Mouse (Mus musculus) gastrocnemius, adult 2 months (tissue): ENCODE data around the gene Wwox. TPM values are rescaled to one million over a fixed set of nuclear protein-coding genes. Genes with fewer than 3 reads are reported as not detected.

Source experiments
- DNase-seq: peaks from one replicate; pipeline ENCODE4 v3.0.0; 2022
- H3K27ac ChIP-seq: fragments of 200-600 bp; 2 replicates; pipeline ENCODE4 v1.8.1; 2022; ENCODE audit warnings: mild to moderate bottlenecking
- H3K4me3 ChIP-seq: fragments of 200-600 bp; 2 replicates; pipeline ENCODE4 v1.8.1; 2022; ENCODE audit warnings: mild to moderate bottlenecking, moderate library complexity
- CTCF ChIP-seq: fragments of 200-600 bp; IDR thresholded peaks from 2 replicates; pipeline ENCODE4 v1.8.1; 2022; ENCODE audit warnings: antibody characterized with exemption, mild to moderate bottlenecking, moderate library complexity
- intact Hi-C: fragments of 180-260 bp; cut with DNase I; formaldehyde crosslinking; loops from one replicate; pipeline ENCODE4 v1.15.1; 2025
- total RNA-seq, 2 experiments: library from RNA; stranded (reverse); gene quantifications; 2 replicates each; pipeline ENCODE4 v1.2.3; 2021

Wwox gene
- total RNA-seq, 2 experiments from 2014 or later, result 5.9 to 9.0 TPM

- H3K27ac ChIP-seq, result peak overlapping the region; percentile 77; the same call in 1 of the 2 replicates
These were observed 334.3 kb downstream of the Wwox start for GRCm38 (mm10) chr8:114773461-114774414.

DNA sequence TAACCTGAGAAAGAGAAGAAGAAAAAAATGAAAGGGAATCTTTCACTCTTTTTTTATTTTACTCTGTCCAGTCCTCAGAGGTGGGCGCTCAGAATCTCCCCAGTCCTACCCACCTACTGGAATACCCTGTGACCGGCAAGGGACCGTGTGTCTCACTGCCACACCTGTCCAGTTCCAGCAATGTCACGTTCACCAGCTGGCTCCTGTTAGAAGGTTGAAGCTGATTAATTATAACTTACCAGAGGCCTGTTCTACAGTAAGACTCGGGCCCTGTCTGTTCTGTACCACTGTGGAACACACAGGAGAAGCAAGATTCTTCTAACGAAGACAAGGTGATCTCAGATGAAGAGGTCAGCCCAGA is 334.9 kb downstream of the Wwox start:
- no peak for TF ChIP-seq CTCF
- intact Hi-C loops, result loop anchor here (10.0 kb wide), 1 partner anchor 320 kb away; no protein-coding TSS in a partner anchor
- Histone ChIP-seq H3K4me3 (peak overlapping the region; percentile 63), H3K27ac (peak overlapping the region; percentile 77; the same call in 1 of the 2 replicates)
- no peak for DNase-seq

More at GRCm38 (mm10) chr8:114773461-114774414, 334.3 kb downstream of the Wwox start:
- intact Hi-C loops, result loop anchor here (2.0 to 10.0 kb wide), 2 partner anchors 319 to 935 kb away; no protein-coding TSS in a partner anchor
- peak; percentile 81 for DNase-seq
- TF ChIP-seq CTCF, result no peak
- H3K4me3 ChIP-seq, result peak overlapping the region; percentile 63

GRCm38 (mm10) chr8:114775543-114775942 is 336.1 kb downstream of the Wwox start:
- no peak overlapping the region for H3K4me3 ChIP-seq
- intact Hi-C loops, result loop anchor here (10.0 kb wide), 1 partner anchor 321 kb away; no protein-coding TSS in a partner anchor
- no peak for TF ChIP-seq CTCF
- DNase-seq, result peak; percentile 65
- no peak overlapping the region for H3K27ac ChIP-seq

- Histone ChIP-seq H3K27ac (no peak overlapping the region), H3K4me3 (no peak overlapping the region)
- intact Hi-C loops, result loop anchor here (10.0 kb wide), 1 partner anchor 322 kb away; no protein-coding TSS in a partner anchor
- DNase-seq, result no peak
- no peak for TF ChIP-seq CTCF
These were observed 337.2 kb downstream of the Wwox start for GRCm38 (mm10) chr8:114776696-114777095.

DNA sequence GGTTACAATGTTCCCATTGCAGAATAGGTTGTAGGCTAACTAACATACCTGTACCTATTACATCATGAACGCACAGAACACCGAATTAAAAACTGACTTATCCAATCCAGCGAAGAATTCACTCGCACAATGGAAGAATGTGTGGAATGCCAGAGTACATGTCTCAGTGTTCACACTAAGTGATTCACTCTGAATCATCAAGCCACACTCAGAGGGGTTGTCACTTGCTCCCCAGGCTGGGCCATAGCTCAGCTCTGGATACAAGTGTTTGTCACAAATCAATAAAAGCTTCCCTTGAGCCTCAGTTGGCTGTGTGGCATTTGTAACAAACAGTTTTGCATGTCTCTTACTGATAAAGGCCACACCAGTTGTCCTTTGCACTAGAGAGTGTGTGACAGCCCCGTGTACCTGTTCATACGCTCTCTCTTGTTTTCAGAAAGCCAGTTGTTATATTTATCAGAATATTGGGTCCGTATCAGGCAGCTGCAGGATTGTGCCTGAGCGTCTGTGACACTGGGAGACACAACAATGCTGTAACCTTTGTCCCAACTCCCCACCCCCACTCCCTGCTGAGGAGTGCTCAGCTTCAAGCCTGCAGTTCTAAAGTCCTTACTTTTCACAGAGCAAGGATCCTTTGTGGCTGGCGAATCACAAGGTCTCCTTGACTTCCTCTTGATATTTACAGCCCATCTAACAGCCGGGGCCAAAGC is 338.0 kb downstream of the Wwox start:
- TF ChIP-seq CTCF, result no peak
- no peak for DNase-seq
- intact Hi-C loops, result loop anchor here (10.0 kb wide), 1 partner anchor 323 kb away; no protein-coding TSS in a partner anchor
- no peak overlapping the region for H3K27ac ChIP-seq
- H3K4me3 ChIP-seq, result no peak overlapping the region

DNA sequence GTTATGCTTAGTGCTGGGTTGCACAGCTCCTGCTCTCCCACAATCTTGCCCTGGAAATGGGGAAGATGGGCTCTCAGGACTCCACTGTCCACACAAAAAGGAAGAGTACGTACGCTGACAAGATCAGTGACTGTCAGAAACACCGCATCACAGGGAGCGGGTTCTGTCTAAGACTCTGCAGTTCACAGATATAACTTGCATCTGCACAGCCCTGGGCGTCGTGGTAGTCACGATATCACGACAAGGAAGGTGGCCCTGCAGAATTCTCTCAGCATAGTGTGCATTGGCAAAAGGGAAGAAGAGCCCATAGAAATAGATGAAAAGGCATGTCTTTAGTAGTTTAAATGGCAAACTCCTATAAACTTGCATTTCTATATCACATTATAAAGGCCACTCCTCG is 339.5 kb downstream of the Wwox start:
- Histone ChIP-seq H3K27ac (no peak overlapping the region), H3K4me3 (no peak overlapping the region)
- intact Hi-C loops, result loop anchor here (10.0 kb wide), 1 partner anchor 324 kb away; no protein-coding TSS in a partner anchor
- TF ChIP-seq CTCF, result no peak
- no peak for DNase-seq

- no peak overlapping the region for H3K4me3 ChIP-seq
- TF ChIP-seq CTCF, result no peak
- no peak overlapping the region for H3K27ac ChIP-seq
- DNase-seq, result no peak
- intact Hi-C loops, result no loop called here
These were observed 343.9 kb downstream of the Wwox start for GRCm38 (mm10) chr8:114783321-114783720.

DNA sequence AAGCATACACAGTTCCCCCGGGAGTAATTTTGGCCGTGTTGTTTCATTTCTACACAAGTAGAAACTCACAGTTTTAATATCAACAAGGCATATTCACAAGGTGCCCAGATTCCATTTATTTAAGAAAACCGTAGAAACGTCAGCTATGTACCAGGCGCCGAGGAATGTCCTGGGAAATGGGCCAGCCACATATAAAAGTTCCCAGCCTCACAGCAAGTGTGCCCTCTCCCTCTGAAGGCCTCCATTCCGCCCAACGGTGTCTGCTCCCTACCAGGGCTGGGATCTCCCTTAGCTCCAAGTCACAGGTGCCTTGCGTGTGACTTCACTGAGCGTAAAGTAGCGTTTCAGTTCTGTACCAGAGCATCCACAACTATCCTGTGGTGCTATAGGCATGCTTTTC is 346.4 kb downstream of the Wwox start:
- intact Hi-C loops, result no loop called here
- no peak for DNase-seq
- no peak overlapping the region for H3K27ac ChIP-seq
- H3K4me3 ChIP-seq, result no peak overlapping the region
- no peak for TF ChIP-seq CTCF

DNA sequence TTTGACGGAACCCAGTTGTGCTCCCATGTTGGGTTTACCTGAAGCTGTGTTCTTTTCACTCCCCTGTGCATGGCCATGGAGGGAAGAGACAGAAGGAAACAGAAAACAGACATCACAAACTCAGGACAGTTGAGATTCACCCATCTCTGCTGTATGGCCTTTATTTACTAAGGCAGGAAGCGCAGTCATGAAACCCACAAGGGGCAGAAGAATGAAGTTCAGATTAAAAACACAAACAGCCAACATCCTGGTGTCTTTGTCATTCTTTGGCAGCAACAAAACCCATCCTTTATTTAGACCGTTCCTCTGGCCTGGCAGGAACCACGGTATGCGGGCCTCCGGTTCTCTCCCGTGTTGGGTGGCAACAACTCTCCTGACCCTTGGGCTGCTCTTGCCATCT is 350.2 kb downstream of the Wwox start:
- TF ChIP-seq CTCF, result no peak
- intact Hi-C loops, result no loop called here
- Histone ChIP-seq H3K27ac (no peak overlapping the region), H3K4me3 (no peak overlapping the region)
- no peak for DNase-seq

- intact Hi-C loops, result no loop called here
- no peak for DNase-seq
- Histone ChIP-seq H3K4me3 (no peak overlapping the region), H3K27ac (no peak overlapping the region)
- TF ChIP-seq CTCF, result no peak
These were observed 351.3 kb downstream of the Wwox start for GRCm38 (mm10) chr8:114790754-114791153.

GRCm38 (mm10) chr8:114793682-114794081 is 354.2 kb downstream of the Wwox start:
- DNase-seq, result no peak
- no peak for TF ChIP-seq CTCF
- Histone ChIP-seq H3K4me3 (no peak overlapping the region), H3K27ac (no peak overlapping the region)
- intact Hi-C loops, result no loop called here

DNA sequence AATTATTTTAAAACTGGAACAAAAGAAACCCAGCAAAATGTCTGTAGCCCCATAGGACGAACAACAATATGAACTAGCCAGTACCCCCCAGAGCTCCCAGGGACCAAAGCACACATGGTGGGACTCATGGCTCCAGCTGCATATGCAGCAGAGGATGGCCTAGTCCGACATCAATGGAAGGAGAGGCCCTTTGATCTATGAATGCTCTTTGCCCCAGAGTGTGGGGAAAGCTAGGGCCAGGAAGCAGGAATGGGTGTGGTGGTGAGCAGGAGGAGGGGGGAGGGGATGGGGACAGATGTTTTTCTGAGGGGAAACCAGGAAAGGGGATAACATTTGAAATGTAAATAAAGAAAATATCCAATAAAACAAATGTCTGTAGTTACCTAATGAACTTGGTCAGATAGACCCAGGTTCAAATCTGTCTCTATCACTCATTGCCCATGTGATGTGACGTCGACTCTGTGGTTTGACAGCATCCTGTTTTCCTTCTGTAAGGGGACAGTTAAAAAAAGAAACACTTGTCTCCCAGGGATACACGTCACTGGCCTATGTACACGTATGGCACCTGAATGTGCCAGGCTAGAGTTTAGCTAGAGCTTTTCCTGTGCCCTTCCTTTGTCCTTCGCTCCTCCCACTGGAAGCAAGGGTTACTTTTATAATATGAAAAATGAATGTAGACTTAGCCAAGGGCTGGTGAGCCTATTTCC is 362.1 kb downstream of the Wwox start:
- no peak overlapping the region for H3K27ac ChIP-seq
- DNase-seq, result no peak
- no peak overlapping the region for H3K4me3 ChIP-seq
- intact Hi-C loops, result no loop called here
- TF ChIP-seq CTCF, result no peak
